Mouse (Mus musculus): ENCODE measurements around the gene Slc25a3.

DNA sequence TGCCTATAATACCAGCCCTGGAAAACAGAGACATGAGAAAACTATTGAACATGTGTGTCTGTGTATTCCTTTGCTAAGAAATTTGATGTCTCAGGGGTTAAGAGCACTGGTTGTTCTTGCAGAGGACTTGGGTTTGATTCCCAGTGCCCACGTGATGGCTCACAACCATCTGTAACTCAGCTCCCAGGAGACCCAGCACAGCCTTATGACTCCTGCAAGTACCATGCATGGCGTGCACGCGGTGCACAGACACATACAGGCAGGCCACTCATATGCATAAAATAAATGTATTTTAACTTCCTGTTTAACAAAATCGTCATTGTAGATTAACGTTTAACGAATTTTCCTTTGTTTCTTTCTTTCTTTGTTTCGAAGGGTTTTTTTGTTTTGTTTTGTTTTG lies 25.8 kb downstream of the Slc25a3 start:
- TF ChIP-seq HCFC1 (IDR thresholded peaks at IDR 0.05; ENCODE audit: low read depth, low read length) (no peak), POLR2A (IDR thresholded peaks at IDR 0.05; ENCODE audit: low read depth, low read length) (no peak), CHD2 (IDR thresholded peaks at IDR 0.05; ENCODE audit: low read length) (no peak), EP300 (IDR thresholded peaks at IDR 0.05; ENCODE audit: low read length) (no peak), PAX5 (IDR thresholded peaks at IDR 0.05; ENCODE audit: low read length) (no peak), UBTF (IDR thresholded peaks at IDR 0.05; ENCODE audit: low read depth, low read length) (no peak), ZMIZ1 (IDR thresholded peaks at IDR 0.05; ENCODE audit: low read depth, low read length) (no peak), CTCF (conservative IDR thresholded peaks at IDR 0.05 in 1 of 2, IDR thresholded peaks at IDR 0.05 in 1 of 2; ENCODE audit: low read depth in 2 of 2, low read length in 2 of 2) (no peak), SIN3A (IDR thresholded peaks at IDR 0.05; ENCODE audit: low read length) (no peak), JUN (IDR thresholded peaks at IDR 0.05; ENCODE audit: insufficient read depth, low read depth, low read length) (no peak), USF1 (IDR thresholded peaks at IDR 0.05; ENCODE audit: low read depth, low read length) (no peak), ZC3H11A (IDR thresholded peaks at IDR 0.05; ENCODE audit: low read depth, low read length) (no peak), RAD21 (IDR thresholded peaks at IDR 0.05; ENCODE audit: low read depth, low read length) (no peak), IRF4 (IDR thresholded peaks at IDR 0.05; ENCODE audit: low read depth, low read length) (no peak)
